Mouse (Mus musculus): ENCODE measurements around the gene Ndufa6. TPM values are rescaled to one million over a fixed set of nuclear protein-coding genes. Genes with fewer than 3 reads are reported as not detected.

The Ndufa6 gene
- polyA plus RNA-seq, 1 experiment from 2014 or later: 382 TPM

GRCm38 (mm10) chr15:82346580-82347302 is 7.4 kb downstream of the Ndufa6 start:
- Histone ChIP-seq H3K9ac (peak overlapping the region; percentile 77), H3K4me3 (peak overlapping the region; percentile 55), H3K27ac (peak overlapping the region; percentile 92), H3K27me3 (0 out of 2 replicates have a peak, but pooled peaks cover 4% of the 10 kb centered on the region), H3K4me1 (replicated peaks) (peaks cover 27% of the 10 kb centered on the region), H3K9me3 (no peaks in the 10 kb centered on the region), H3K36me3 (peaks cover 36% of the 10 kb centered on the region), H3K4me2 (peak overlapping the region; percentile 84)
- ATAC-seq (ENCODE audit: low FRiP score): 0 out of 2 replicates have a peak, but pooled peaks have one; percentile 1
- 66% methylated on average over 14 of the region's 14 CpGs for WGBS

- peak; percentile 98 for ATAC-seq (ENCODE audit: low FRiP score)
- peaks cover 8% of the 10 kb centered on the region for H3K27me3 ChIP-seq
- peaks cover 34% of the 10 kb centered on the region for H3K36me3 ChIP-seq
- under 1% methylated on average over 49 of the region's 51 CpGs for WGBS
- H3K9me3 ChIP-seq: no peaks in the 10 kb centered on the region
- peak overlapping the region; percentile 77 for H3K9ac ChIP-seq
- H3K27ac ChIP-seq: peak overlapping the region; percentile 92
- H3K4me3 ChIP-seq: peak overlapping the region; percentile 55
- H3K4me1 ChIP-seq (replicated peaks): peaks cover 27% of the 10 kb centered on the region
- H3K4me2 ChIP-seq: peak overlapping the region; percentile 84
These were observed 8.2 kb downstream of the Ndufa6 start for GRCm38 (mm10) chr15:82345820-82346470.

GRCm38 (mm10) chr15:82344971-82345370 is 9.2 kb downstream of the Ndufa6 start:
- Histone ChIP-seq H3K27ac (no peak overlapping the region), H3K4me1 (replicated peaks) (peaks cover 29% of the 10 kb centered on the region), H3K4me3 (no peak overlapping the region), H3K9me3 (no peaks in the 10 kb centered on the region), H3K36me3 (peaks cover 24% of the 10 kb centered on the region), H3K27me3 (peaks cover 18% of the 10 kb centered on the region), H3K4me2 (0 out of 2 replicates have a peak overlapping the region, but pooled peaks have one; percentile 6), H3K9ac (no peak overlapping the region)
- ATAC-seq (ENCODE audit: low FRiP score): no peak
- WGBS: 90% methylated on average over 6 of the region's 6 CpGs

DNA sequence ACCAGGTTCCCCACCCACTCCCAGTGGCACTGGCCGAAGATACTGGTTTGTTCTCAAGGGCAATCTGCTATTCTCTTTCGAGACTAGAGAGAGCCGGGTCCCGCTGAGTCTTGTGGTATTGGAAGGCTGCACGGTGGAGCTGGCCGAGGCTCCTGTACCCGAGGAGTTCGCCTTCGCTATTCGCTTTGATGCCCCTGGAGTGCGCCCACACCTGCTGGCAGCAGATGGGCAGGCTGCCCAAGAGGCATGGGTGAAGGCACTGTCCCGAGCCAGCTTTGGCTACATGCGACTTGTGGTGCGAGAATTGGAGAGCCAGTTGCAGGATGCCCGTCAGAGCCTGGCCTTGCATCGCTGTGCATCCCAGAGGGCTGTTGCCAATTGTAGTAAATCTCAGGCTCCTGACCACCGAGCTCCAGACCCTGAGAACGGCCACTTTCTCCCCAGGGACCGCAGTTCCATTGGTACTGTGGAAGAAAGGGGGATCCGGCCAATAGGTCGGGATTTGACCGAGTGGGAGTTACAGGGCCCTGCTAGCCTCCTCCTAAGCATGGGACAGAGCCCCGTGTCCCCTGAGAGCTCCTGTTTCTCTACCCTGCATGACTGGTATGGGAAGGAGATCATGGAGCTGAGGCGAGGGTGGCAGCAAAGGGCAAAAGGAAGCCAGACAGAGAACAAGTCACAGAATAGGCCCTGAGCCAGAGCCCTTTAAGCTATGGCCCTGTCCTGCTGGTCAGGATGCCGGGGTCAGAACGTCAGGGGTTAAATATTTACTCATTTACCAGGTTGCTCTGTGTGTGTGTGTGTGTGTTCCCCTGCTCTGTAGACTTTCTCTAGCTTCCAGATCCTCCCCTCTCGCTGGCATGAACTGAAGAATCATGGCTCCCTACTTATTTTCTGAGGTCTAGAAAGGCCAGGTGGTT is 10.5 kb downstream of the Ndufa6 start:
- H3K4me1 ChIP-seq (replicated peaks): peaks cover 29% of the 10 kb centered on the region
- no peak for ATAC-seq (ENCODE audit: low FRiP score)
- H3K27ac ChIP-seq: no peak overlapping the region
- WGBS: 89% methylated on average over 27 of the region's 27 CpGs
- no peaks in the 10 kb centered on the region for H3K9me3 ChIP-seq
- H3K4me2 ChIP-seq: no peak overlapping the region
- H3K27me3 ChIP-seq: peaks cover 24% of the 10 kb centered on the region
- H3K36me3 ChIP-seq: peaks cover 10% of the 10 kb centered on the region
- no peak overlapping the region for H3K9ac ChIP-seq
- no peak overlapping the region for H3K4me3 ChIP-seq

GRCm38 (mm10) chr15:82342543-82342935 is 11.6 kb downstream of the Ndufa6 start:
- WGBS: 85% methylated on average over 5 of the region's 5 CpGs
- H3K4me2 ChIP-seq: no peak overlapping the region
- no peaks in the 10 kb centered on the region for H3K9me3 ChIP-seq
- H3K4me1 ChIP-seq (replicated peaks): peaks cover 28% of the 10 kb centered on the region
- no peak overlapping the region for H3K9ac ChIP-seq
- H3K27me3 ChIP-seq: peaks cover 24% of the 10 kb centered on the region
- no peaks in the 10 kb centered on the region for H3K36me3 ChIP-seq
- ATAC-seq (ENCODE audit: low FRiP score): no peak
- no peak overlapping the region for H3K27ac ChIP-seq
- no peak overlapping the region for H3K4me3 ChIP-seq

GRCm38 (mm10) chr15:82341675-82342542 is 12.2 kb downstream of the Ndufa6 start:
- H3K9ac ChIP-seq: peak overlapping the region; percentile 66; the same call in 1 of the 2 replicates
- H3K4me1 ChIP-seq (replicated peaks): peaks cover 26% of the 10 kb centered on the region
- WGBS: 69% methylated on average over 15 of the region's 15 CpGs
- H3K4me3 ChIP-seq: peak overlapping the region; percentile 34; the same call in 1 of the 2 replicates
- H3K27me3 ChIP-seq: peaks cover 24% of the 10 kb centered on the region
- no peaks in the 10 kb centered on the region for H3K9me3 ChIP-seq
- no peak for ATAC-seq (ENCODE audit: low FRiP score)
- H3K4me2 ChIP-seq: peak overlapping the region; percentile 53; the same call in 1 of the 2 replicates
- H3K27ac ChIP-seq: peak overlapping the region; percentile 31
- H3K36me3 ChIP-seq: no peaks in the 10 kb centered on the region

GRCm38 (mm10) chr15:82341036-82341501 is 13.1 kb downstream of the Ndufa6 start:
- no peak for ATAC-seq (ENCODE audit: low FRiP score)

GRCm38 (mm10) chr15:82340414-82341035 is 13.6 kb downstream of the Ndufa6 start:
- Histone ChIP-seq H3K27ac (no peak overlapping the region), H3K36me3 (peaks cover 4% of the 10 kb centered on the region; the same call in 1 of the 2 replicates), H3K9me3 (no peaks in the 10 kb centered on the region), H3K4me2 (peak overlapping the region; percentile 53), H3K4me1 (replicated peaks) (peaks cover 25% of the 10 kb centered on the region), H3K9ac (peak overlapping the region; percentile 66; the same call in 1 of the 2 replicates), H3K4me3 (peak overlapping the region; percentile 34), H3K27me3 (peaks cover 24% of the 10 kb centered on the region)
- ATAC-seq (ENCODE audit: low FRiP score): no peak
- WGBS: 48% methylated on average over 21 of the region's 21 CpGs

More at GRCm38 (mm10) chr15:82341036-82341501, 13.1 kb downstream of the Ndufa6 start:
- Histone ChIP-seq H3K9ac (peak overlapping the region; percentile 66), H3K4me3 (peak overlapping the region; percentile 34), H3K27me3 (peaks cover 24% of the 10 kb centered on the region), H3K4me2 (peak overlapping the region; percentile 53), H3K9me3 (no peaks in the 10 kb centered on the region), H3K4me1 (replicated peaks) (peaks cover 25% of the 10 kb centered on the region), H3K27ac (peak overlapping the region; percentile 31), H3K36me3 (no peaks in the 10 kb centered on the region; the same call in 1 of the 2 replicates)
- WGBS: 3% methylated on average over 38 of the region's 40 CpGs

GRCm38 (mm10) chr15:82339634-82340254 is 14.4 kb downstream of the Ndufa6 start:
- Histone ChIP-seq H3K27ac (no peak overlapping the region), H3K4me1 (replicated peaks) (peaks cover 25% of the 10 kb centered on the region), H3K36me3 (peaks cover 11% of the 10 kb centered on the region), H3K9me3 (no peaks in the 10 kb centered on the region), H3K9ac (no peak overlapping the region), H3K4me2 (no peak overlapping the region), H3K27me3 (peaks cover 24% of the 10 kb centered on the region), H3K4me3 (no peak overlapping the region)
- 82% methylated on average over 8 of the region's 8 CpGs for WGBS
- ATAC-seq (ENCODE audit: low FRiP score): no peak

GRCm38 (mm10) chr15:82339150-82339549 is 15.0 kb downstream of the Ndufa6 start:
- peak overlapping the region; percentile 59; the same call in 1 of the 2 replicates for H3K27ac ChIP-seq
- peak overlapping the region; percentile 56 for H3K4me3 ChIP-seq
- 54% methylated on average over 10 of the region's 10 CpGs for WGBS
- peaks cover 25% of the 10 kb centered on the region for H3K4me1 ChIP-seq (replicated peaks)
- H3K27me3 ChIP-seq: peaks cover 24% of the 10 kb centered on the region
- H3K9ac ChIP-seq: peak overlapping the region; percentile 78
- H3K4me2 ChIP-seq: peak overlapping the region; percentile 65
- no peak for ATAC-seq (ENCODE audit: low FRiP score)
- no peaks in the 10 kb centered on the region for H3K9me3 ChIP-seq
- peaks cover 17% of the 10 kb centered on the region for H3K36me3 ChIP-seq

Data from hindbrain, embryonic 13.5 days (tissue).